Mouse (Mus musculus) urinary bladder, adult 2 months (tissue): ENCODE measurements at regions not wholly inside any gene's neighbourhood (a gene's known extent, or its start where the extent isn't known, plus 50 kb on each side); places are given as distances from the start of the nearest gene placed in this dataset.

ENCODE experiments used
- DNase-seq: peaks from one replicate; pipeline ENCODE4 v3.0.0; 2022; ENCODE audit warnings: low spot score

DNA sequence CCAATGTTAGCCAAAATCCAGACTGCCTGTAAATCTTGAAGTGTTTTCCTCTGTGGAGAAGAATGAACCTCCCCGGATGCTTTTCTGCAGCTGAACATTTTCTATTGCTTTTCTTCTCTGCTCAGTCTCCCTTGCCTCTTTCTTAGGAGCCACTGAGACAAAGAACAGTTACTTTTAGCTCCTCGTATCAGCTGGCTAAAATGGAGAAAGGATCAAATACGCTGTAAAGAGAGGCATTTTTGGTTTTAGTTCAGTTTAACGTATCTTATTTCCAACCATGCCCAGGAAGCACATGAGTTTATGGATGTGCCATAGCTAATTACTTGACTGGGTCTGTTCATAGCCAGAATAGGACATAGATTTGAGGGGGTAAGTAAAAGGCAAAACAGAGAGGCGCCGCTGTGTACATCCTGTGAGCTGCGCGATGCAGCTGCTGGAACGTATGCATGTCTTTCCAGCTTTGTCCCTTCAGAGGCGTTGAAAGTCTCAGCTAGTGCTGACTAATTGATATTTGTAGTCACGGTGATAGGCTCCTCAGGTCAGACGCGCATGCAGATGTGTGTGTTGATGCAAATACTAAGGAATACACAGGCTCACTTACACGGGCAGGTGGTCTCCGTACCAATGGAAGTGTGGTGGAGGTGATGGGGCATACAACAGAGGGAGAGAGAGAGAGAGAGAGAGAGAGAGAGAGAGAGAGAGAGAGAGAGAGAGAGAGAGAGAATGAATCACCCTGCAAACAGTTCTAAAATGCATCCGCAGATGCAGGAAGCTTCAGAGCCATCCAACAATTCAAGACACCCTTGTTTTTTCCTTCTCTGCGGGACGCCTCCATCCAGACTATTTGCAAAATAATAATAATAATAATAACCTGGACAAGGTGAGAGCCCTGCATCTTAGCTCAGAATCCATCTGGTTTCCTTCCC is 216.5 kb upstream of the Ubash3b start:
- DNase-seq: no peak

DNA sequence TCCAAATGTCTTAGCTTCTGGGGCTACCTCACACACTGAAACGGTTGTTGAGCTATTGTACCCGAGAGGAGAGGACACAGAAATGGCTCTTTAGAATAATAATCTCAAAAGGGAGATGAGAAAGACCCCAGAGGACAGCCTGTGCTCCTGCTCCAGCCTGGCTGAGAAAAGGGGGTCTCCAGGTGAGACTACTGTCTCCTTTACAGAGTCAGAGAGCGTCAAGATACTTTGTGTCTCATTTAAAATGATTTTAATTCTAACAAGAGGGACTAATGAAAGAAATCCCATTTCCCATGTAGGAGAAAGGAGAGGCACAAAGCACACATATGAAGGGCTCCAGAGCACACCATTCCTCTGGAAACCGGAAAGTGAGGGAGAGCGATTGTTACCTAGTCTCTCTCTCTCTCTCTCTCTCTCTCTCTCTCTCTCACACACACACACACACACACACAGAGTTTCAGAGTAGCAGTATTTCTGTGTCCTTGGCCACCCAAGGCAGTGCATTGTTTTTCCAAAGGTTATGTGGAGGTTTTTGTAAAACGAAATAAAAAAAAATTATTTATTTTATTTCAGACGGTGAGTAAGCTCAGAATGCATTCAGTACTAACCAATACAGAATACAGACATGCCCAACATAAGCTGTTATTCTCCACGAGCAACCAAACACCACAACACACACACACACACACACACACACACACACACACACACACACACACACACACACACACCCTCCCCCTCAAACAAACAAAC is 215.6 kb upstream of the Ubash3b start:
- DNase-seq: no peak

DNA sequence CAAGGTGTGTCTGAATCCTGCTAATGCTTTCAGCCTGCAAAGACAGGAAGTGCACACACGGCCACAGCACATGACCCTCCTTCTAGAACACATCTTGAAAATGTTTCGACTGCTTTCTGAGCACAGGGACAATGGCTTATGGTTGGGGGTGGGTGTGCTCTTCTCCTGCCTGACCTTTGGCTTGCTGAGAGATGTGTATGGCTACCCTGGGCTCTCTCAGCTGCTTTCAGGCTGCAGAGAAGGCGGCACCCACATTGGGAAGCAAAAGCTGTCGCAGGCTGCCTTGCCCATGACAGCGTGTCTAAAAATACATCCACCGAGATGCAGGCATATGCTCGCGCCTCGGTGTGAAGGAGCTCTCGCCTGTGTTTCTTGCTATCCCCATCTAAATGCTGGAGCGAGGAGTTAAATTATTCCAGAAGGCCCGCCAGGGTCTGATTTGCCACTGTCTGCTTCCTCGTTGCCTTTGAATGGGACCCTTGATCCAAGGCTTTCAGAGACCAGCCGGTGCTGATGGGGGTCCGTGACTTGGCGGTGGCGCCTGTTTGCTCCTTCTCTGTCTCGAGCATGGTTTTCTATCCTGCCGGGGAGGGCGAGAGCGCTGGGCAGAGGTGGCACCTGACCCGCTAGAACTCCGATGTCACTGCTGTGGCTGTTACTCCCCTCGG is 214.6 kb upstream of the Ubash3b start:
- no peak for DNase-seq

DNA sequence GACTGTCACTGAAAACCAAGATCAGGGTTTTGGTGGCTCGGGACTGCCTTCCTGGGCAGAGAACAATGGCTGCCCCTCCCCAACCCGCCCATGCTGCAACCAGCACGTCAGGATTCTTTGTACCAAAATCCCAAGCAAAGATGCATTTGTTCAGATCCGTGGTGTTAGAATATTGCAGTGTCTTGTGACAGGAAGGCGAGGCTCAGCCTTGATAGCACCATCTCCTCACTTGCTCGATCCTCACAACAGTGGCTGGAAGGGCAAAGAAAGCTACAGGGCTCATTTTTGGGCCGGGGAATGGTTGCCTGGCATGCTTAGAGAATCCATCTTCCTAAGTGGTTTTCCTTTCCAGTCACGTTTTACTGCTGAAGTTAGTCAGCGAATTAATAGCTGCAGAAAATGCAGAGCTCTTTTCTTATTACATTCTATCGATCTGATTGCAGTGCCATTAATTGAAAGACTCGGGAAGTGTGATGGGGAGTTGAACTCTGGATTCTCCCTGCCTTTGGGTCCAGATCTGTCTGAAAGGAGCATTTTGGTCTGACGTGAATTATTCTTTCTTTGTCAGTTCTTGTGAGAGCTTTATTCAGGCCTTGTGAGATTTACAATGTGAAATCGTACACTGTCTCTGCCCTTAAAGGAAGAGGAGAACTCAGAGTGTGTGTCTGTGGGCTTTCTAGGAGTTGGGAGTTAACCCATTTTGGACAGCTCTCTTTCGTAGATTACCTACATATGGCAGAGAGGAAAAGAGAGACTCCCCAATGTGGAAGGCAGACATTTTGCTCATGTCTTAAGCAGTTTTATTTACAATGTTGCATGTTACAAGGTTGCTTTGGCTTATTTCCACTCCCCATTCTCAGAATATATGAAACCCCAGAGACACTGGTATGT is 213.3 kb upstream of the Ubash3b start:
- no peak for DNase-seq

DNA sequence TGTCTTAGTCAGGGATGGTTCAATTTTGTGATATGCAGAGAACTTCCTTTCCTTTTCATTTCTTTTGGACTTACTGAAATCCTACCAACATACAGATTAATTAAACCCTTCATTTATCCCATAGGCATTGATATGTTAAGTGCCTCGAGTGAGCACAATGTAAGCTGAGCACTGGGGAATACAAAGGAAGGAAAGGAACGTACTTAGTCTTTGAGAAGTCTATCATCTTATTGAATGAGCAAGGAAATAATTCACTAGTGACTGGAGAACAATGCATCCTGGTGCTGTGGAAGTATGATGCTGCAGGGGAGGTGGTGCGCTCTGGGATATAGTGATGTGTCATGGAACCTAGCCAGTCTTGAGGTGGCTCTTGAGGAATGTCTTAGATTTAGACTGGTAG is 204.9 kb upstream of the Ubash3b start:
- no peak for DNase-seq

DNA sequence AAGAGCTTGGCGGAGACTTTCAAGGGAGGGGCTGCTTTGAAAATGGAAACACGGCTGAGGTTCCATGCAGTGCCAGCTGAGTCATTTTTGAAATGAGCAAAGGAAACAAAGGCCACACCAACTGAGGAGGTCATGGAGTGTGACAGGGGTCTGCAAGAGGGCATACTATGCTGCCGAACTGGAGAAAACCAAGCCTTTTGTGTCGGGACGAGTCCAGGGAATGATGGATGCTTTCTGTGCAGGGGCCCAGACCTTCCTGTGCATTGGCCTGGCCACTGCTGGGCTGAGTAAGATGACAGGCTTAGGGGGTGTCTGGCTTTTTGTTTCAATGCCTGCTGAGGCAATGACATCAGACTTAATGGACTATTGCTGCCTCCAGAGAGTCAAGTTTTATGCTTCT is 203.8 kb upstream of the Ubash3b start:
- no peak for DNase-seq

DNA sequence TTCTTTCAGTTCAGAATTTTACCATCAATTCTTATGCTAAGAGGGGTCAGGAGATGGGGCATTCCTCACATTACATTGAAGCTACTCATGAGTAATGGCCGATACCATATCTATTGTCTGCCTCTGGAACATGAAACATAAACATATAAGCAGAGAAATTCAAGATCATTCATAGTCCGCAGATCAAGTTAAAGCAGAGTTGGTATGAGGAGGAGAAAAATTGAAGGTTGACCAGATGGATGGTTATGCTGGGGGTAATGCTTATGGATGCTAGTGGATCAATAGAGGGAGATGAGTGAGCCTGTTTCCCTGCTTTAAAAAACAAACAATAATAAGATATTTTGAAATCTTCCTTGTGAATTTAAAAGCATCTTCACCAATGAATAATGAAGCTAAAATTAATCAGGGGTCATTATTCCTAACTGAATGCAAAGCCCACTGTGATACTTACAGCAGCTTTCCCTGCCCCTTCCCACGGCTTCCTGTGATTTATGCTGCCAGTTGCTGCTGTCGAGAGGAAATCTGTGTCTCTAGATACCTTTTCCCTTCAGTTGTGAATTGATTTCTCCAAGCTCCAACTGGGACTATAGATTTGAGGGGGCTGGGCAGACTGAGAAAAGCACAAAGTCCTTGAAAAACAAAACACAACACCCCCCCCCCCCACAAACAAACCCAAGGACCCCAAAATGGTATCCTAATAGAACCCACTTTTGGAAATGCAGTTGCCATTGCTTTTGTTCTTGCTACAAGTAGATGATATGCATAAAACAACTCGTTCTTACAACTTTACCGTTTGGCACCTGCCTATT is 203.1 kb upstream of the Ubash3b start:
- DNase-seq: no peak

DNA sequence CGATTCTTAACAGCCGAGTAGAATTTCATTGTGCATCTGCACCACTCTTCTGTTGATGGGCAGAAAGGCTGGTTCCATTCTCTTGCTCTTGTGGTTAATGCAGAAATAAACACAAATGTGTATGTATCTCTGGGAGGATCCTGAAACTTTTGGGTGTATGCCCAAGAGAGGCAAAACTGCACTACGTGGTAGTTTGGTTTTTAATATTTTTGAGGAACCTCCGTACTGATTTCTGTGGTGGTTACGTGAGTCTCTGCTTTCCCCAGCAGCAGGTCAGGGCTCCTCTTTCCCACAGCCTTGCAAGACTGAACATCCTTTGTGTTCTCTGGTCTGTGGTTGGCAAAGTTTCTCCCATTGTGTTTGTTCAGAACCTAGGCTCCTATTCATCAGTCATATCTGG is 198.9 kb upstream of the Ubash3b start:
- DNase-seq: no peak

DNA sequence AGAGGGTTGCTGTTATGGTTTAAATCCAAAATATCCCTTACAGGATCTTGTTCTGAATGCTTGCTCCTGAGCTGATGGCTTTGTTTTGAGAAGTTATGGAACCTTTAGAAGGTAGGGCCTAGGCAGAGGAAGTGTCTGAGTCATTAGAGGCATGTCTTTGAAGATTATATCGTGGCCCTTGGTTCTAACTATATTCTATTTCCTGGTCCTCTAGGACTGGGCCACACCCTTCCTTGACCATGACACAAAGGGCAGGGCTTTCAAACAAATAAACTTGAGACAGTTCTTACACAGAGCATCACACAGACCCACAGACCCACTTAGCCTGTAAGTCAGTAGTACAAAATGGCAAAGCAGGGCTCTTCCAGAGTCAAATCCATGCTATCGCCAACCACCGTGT is 197.8 kb upstream of the Ubash3b start:
- no peak for DNase-seq

DNA sequence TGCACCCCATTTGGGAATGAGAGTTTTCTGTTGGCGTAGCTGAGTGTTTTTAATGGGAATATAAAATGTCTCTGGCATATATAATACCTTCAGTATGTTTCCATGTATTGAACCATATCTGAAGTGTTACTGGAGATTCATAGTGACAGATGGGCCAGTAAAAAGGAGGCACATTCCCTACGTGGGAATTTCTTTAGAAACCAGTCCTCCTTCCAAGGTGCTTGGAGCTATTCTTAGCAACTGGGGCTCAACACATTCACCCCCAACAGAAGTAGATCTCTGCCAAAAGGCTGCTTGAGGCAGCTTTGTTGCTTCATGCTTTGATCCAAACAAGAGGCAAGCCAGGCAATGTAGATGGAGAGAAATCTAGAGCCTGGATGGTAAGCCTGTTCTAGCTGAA is 183.8 kb upstream of the Ubash3b start:
- no peak for DNase-seq

DNA sequence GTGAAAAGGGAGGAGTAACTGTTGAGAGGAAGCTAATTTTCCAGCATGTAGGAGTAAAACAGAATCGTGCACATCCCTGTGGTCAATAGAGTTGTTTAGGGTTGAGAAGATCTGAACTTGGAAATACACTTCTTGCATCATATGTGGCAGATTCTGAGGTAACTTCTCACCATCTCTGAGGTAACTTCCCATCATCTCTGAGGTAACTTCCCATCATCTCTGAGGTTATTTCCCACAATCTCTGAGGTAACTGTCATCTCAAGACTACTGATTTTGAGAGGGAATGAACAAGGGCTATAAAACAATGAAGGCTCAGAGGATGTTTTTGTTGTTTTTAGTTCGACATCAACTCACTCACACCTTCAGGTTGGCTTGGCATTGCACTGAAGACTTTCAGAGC is 175.9 kb upstream of the Ubash3b start:
- no peak for DNase-seq

DNA sequence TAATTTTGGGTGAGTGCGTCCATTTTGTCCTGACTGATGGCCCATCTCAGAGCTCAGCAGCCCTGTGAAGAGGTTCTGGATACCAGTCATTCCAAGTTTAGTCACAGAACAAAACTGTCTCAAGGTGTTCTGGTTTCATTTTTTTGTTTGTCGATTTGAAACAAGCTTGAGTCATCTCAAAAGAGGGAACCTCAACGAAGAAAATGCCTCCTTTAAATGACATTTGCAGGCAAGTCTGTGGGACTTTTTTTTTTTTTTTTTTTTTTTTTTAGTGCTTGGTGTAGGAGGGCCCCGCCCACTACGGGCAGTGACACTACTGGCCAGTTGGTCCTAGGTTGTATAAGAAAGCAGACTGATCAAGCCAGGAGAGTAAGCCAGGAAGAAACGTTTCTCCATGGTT is 175.3 kb upstream of the Ubash3b start:
- no peak for DNase-seq

DNA sequence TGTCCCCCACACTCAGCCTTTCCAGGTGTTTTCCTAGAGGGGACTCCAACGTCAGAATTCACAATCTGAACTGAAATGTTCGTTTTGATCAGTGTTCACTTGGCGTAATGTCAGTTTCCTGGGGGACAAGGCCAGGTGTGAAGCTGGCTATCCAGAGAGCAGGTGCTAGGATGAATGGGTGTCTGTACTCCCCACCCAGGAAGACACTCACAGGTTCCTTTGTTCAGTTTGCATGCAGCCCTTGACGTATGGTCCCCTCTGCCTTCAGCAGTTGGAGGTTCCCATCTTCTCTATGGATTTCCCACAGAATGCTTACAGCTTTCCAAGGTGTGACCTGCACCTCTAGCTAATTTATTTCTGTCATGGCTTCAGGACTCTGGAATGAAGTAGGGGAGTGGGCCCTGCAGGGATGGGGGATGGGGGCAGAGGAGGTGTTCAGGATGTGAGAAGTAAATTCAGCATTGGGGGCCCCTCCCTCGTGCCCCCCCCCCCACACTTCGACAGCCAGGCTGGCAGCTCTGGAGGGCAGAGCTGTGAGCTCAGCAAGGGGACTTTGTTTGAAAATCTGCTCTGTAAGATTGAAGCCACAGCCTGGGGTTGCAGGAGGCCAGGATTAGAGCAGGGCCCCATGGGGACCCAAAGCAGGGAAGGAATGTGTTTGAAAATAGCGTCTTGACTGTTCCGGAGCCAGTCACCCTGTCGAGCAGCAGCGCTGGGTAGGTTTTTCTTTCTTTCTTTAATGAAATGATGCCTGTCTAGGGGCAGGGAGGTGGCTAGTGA is 173.2 kb upstream of the Ubash3b start:
- DNase-seq: no peak

DNA sequence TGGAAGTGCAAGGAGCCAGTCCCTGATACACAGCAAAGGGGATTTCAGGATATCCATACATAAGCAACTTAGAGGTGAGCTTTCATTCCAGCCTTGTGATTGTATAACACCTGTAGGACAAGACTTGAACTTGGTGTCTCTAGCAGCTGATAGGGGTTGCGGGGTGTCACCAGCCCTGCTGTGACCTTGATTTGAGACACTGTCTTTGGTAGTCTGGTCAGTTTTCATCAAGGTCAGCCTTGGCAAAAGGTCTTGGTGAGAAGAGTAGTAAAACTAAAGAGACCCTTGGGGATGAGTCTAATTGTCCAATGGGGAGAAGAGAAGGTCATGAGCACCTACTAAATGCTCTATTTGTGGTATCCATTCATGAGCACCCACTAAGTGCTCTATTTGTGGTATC is 172.0 kb upstream of the Ubash3b start:
- DNase-seq: no peak

DNA sequence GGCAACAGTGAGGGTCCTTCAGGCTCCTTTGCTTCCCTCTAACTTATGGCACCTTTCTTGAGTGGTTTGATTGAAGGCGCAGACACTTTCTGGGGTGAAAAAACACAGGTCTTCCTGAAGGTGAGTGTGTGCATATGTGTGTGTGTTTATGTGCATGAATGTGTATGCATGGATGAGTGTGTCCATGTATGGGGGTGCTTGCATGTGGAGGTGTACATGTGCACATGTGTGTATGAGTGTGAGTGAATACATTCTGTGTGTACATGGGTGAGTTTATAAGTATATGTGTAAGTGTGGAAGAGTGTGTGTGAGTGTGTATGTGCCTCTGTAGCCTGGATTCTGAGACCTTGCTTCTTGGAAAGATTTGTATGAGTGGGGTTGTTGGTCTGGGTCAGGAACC is 167.5 kb upstream of the Ubash3b start:
- DNase-seq: no peak

DNA sequence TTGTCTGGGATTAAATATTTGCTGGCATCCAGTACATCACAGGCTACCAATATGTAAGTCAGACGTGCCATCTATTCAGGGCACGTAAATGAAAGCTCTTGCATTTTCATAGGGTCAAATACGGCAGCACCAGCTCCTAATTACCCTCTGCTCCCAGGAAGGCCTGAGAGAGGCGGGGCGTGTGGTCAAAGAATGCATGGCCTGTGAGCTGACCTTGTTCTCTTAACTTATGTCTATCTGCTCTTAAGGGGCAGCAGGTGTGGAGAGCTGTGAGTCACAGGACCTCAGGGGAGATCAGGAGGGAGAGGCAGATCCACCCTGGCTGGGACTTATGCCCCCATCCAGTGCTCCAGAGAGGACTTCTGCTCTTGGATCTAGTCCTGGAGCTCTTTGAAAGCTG is 167.0 kb upstream of the Ubash3b start:
- no peak for DNase-seq

DNA sequence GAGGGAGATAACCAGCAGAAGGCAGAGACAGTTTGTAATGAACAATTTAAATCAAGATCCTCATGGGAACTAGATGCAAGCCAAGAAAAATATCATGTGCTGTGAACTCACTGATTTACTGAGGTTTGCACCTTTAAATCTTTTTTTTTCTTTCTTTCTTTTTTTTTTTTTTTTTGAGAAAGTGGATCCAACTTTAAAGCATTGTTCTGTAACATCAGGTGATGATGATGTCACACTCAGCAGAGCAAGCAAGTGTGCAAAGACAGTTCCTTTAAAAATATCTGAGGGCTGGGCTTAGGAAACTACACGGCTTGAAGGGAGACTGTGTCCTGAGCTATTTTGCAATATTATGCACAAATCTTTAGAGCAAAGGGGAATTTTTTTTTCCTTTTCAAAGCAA is 166.6 kb upstream of the Ubash3b start:
- no peak for DNase-seq

DNA sequence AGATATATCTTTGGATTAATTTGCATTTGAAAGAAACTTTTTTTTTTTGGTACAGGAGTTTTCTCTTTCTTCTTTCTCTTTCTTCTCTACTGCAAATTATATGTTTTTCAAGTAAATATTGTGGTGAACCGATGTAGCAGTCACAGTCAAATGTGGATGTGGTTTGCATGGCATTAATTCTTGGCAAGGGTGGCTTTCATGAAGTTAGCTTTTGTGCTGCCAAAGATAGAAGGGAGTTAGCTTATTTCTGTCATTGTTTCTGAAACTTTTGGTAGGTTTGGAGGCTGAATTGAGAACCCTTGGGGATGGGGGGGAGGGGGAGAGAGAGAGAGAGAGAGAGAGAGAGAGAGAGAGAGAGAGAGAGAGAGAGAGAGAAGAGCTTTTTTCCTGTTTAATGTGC is 166.1 kb upstream of the Ubash3b start:
- DNase-seq: no peak

DNA sequence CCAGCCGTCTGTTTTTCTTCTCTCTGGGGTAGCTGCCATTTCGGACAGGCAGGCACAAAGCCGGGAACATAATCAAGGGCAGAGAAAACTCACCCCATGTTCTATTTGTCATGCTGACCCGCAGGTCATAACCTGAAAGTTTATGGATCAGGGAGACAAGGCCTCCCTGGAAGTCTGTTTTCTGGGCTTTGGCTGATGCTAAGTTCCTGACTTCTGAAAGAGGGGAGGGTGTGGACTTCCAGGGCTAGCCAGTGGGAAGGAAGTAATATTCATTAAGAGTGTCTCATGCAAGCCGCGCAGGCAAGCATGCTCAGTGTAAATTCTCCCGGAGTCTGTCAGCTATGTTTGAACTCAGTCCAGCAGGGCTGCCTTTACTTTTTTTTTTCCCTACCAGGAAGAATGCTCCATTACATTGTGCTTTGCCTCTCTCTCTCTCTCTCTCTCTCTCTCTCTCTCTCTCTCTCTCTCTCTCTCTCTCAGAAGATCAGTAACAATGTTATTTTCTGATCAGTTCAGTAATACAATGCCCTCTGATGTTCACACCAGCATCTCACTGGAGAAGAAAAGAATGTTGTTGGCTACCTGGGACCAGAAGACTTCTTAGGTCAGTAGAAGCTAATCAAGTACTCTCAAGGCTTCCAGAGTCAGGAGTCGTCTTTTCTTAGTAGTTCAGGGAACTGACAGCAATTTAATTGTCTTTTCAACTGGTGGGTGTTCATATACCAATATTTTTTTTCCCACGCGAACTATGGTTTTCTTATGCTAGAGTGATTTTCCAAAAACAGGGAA is 165.5 kb upstream of the Ubash3b start:
- DNase-seq: no peak
